Mouse (Mus musculus): ENCODE data around the gene Dusp22.

DNA sequence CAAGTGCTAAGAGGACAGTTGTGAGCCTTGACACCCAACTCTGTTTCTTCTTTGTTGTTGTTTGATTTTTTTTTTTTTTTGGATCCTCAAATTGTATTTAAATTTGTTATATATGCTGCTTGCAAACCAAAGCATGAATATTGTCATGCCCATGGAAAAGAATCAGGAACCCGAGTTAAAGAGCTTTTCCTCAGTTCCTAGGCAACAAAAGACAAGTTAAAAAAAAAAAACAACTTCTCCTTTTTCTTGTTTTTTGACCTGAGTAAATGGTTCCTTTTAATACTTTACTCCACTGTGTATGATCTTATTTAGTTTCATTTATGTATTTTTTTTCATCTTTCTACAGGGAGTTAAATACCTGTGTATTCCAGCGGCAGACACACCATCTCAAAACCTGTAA is 36.1 kb downstream of the Dusp22 start:
- TF ChIP-seq TAL1 (IDR thresholded peaks at IDR 0.05; ENCODE audit: low read length) (no peak), GATA1 (IDR thresholded peaks at IDR 0.05; ENCODE audit: low read length) (no peak)
